Mouse (Mus musculus) megakaryocyte, embryonic 14.5 days (primary cell): ENCODE measurements around the gene Ppm1g. TPM values are rescaled to one million over a fixed set of nuclear protein-coding genes. Genes with fewer than 3 reads are reported as not detected.
"Not testable (repeated sequence)": the region's sequence is repeated elsewhere in the genome, so short reads cannot be mapped to it uniquely, and the experiment has no call there.

Source experiments
- H3K27me3 ChIP-seq: replicated peaks from 2 replicates; pipeline ENCODE3; 2012; ENCODE audit warnings: inconsistent platforms
- H3K36me3 ChIP-seq: replicated peaks from 2 replicates; pipeline ENCODE3; 2012; ENCODE audit warnings: low read length, inconsistent platforms, mixed read lengths
- H3K4me1 ChIP-seq: 2 replicates; pipeline ENCODE4 v1.6.1; 2012; ENCODE audit warnings: inconsistent platforms
- H3K4me3 ChIP-seq: replicated peaks from 2 replicates; pipeline ENCODE3; 2012; ENCODE audit warnings: moderate library complexity, mild to moderate bottlenecking, inconsistent platforms
- H3K9me3 ChIP-seq: 2 replicates; pipeline ENCODE4 v1.6.1; 2012; ENCODE audit warnings: inconsistent platforms
- FLI1 ChIP-seq: IDR thresholded peaks from 2 replicates; pipeline ENCODE4 v1.6.1; 2012; ENCODE audit warnings: low read length, inconsistent platforms, mixed read lengths
- GATA1 ChIP-seq: IDR thresholded peaks from 3 replicates; pipeline ENCODE4 v1.6.1; 2012; ENCODE audit warnings: mixed read lengths, low read length, inconsistent platforms, borderline replicate concordance
- polyA plus RNA-seq: library from polyadenylated mRNA; stranded (reverse); fragments of >175 nt; gene quantifications from 2 replicates; pipeline ENCODE4 v1.2.3, GENCODE M21; 2012; ENCODE audit warnings: low replicate concordance; ENCODE audit not compliant: insufficient read depth

The Ppm1g gene
- polyA plus RNA-seq, 1 experiment, result 188 TPM

GRCm38 (mm10) chr5:31221304-31221945 lies 938 bp upstream of the Ppm1g start:
- Histone ChIP-seq H3K4me3 (peak overlapping the region; percentile 99), H3K4me1 (peaks cover 23% of the 10 kb centered on the region), H3K27me3 (no peaks in the 10 kb centered on the region), H3K36me3 (no peaks in the 10 kb centered on the region), H3K9me3 (no peaks in the 10 kb centered on the region)
- TF ChIP-seq GATA1 (no peak), FLI1 (no peak)

- H3K36me3 ChIP-seq, result peaks cover 7% of the 10 kb centered on the region
- TF ChIP-seq FLI1, result no peak
- TF ChIP-seq GATA1, result no peak
- H3K4me1 ChIP-seq, result peaks cover 37% of the 10 kb centered on the region
- H3K27me3 ChIP-seq, result no peaks in the 10 kb centered on the region
- no peaks in the 10 kb centered on the region for H3K9me3 ChIP-seq
- H3K4me3 ChIP-seq, result peak overlapping the region; percentile 99
Measured at GRCm38 (mm10) chr5:31219911-31220447, 508 bp downstream of the Ppm1g start.

GRCm38 (mm10) chr5:31219474-31219873 lies 1.0 kb downstream of the Ppm1g start:
- TF ChIP-seq FLI1 (no peak), GATA1 (no peak)
- Histone ChIP-seq H3K4me1 (peaks cover 42% of the 10 kb centered on the region), H3K27me3 (no peaks in the 10 kb centered on the region), H3K4me3 (peak overlapping the region; percentile 99), H3K9me3 (no peaks in the 10 kb centered on the region), H3K36me3 (peaks cover 7% of the 10 kb centered on the region)

GRCm38 (mm10) chr5:31219070-31219469 lies 1.4 kb downstream of the Ppm1g start:
- Histone ChIP-seq H3K36me3 (peaks cover 7% of the 10 kb centered on the region), H3K27me3 (no peaks in the 10 kb centered on the region), H3K4me3 (peak overlapping the region; percentile 99), H3K9me3 (no peaks in the 10 kb centered on the region), H3K4me1 (peaks cover 45% of the 10 kb centered on the region)
- no peak for TF ChIP-seq FLI1
- TF ChIP-seq GATA1, result no peak

GRCm38 (mm10) chr5:31218294-31218693 lies 2.2 kb downstream of the Ppm1g start:
- no peaks in the 10 kb centered on the region for H3K27me3 ChIP-seq
- no peaks in the 10 kb centered on the region for H3K9me3 ChIP-seq
- H3K4me1 ChIP-seq, result peaks cover 50% of the 10 kb centered on the region
- peaks cover 7% of the 10 kb centered on the region for H3K36me3 ChIP-seq
- peak overlapping the region; percentile 80 for H3K4me3 ChIP-seq
- no peak for TF ChIP-seq FLI1
- no peak for TF ChIP-seq GATA1

- not testable (repeated sequence) for H3K4me3 ChIP-seq, H3K27me3 ChIP-seq, H3K9me3 ChIP-seq
- H3K4me1 ChIP-seq, result peaks cover 60% of the 10 kb centered on the region
- peaks cover 14% of the 10 kb centered on the region for H3K36me3 ChIP-seq
Measured at GRCm38 (mm10) chr5:31216554-31216953, 3.9 kb downstream of the Ppm1g start.

GRCm38 (mm10) chr5:31204421-31204820 lies 16.1 kb downstream of the Ppm1g start:
- Histone ChIP-seq H3K4me1 (peaks cover 67% of the 10 kb centered on the region), H3K36me3 (peaks cover 80% of the 10 kb centered on the region), H3K9me3 (no peaks in the 10 kb centered on the region), H3K4me3 (no peak overlapping the region), H3K27me3 (no peaks in the 10 kb centered on the region)
- TF ChIP-seq GATA1 (no peak), FLI1 (no peak)

- no peak for TF ChIP-seq GATA1
- no peak for TF ChIP-seq FLI1
- no peaks in the 10 kb centered on the region for H3K9me3 ChIP-seq
- H3K4me3 ChIP-seq, result no peak overlapping the region
- no peaks in the 10 kb centered on the region for H3K27me3 ChIP-seq
- peaks cover 85% of the 10 kb centered on the region for H3K36me3 ChIP-seq
- peaks cover 68% of the 10 kb centered on the region for H3K4me1 ChIP-seq
Measured at GRCm38 (mm10) chr5:31203866-31204265, 16.6 kb downstream of the Ppm1g start.

GRCm38 (mm10) chr5:31202933-31203332 lies 17.6 kb downstream of the Ppm1g start:
- no peak for TF ChIP-seq GATA1
- no peak for TF ChIP-seq FLI1
- no peaks in the 10 kb centered on the region for H3K27me3 ChIP-seq
- H3K4me3 ChIP-seq, result peak overlapping the region; percentile 92
- peaks cover 64% of the 10 kb centered on the region for H3K4me1 ChIP-seq
- H3K36me3 ChIP-seq, result peaks cover 85% of the 10 kb centered on the region
- no peaks in the 10 kb centered on the region for H3K9me3 ChIP-seq

- Histone ChIP-seq H3K4me3 (peak within 1 kb of the TSS; percentile 92), H3K27me3 (no peaks in the 10 kb centered on the region), H3K4me1 (peaks cover 66% of the 10 kb centered on the region), H3K9me3 (no peaks in the 10 kb centered on the region), H3K36me3 (peaks cover 85% of the 10 kb centered on the region)
- no peak for TF ChIP-seq GATA1
- TF ChIP-seq FLI1, result 0 out of 2 replicates have a peak, but pooled peaks have one; percentile 66
Measured at GRCm38 (mm10) chr5:31201742-31202590, 18.5 kb downstream of the Ppm1g start, which contains the start of gene Zfp513. Zfp513 (minus strand) TSS chr5:31202303.
